Mouse (Mus musculus) adrenal gland (tissue): ENCODE results near the gene Arhgef40.
"Not testable (repeated sequence)": the region's sequence is repeated elsewhere in the genome, so short reads cannot be mapped to it uniquely, and the experiment has no call there.

Experiments used
- intact Hi-C: fragments of 180-260 bp; cut with DNase I; formaldehyde crosslinking; loops from one replicate; pipeline ENCODE4 v1.15.1; 2025

Gene Arhgef40

GRCm38 (mm10) chr14:52018248-52019050 lies 33.9 kb downstream of the Arhgef40 start:
- intact Hi-C loops: no loop called here

GRCm38 (mm10) chr14:52019051-52019589 lies 34.6 kb downstream of the Arhgef40 start:
- intact Hi-C loops: no loop called here

- intact Hi-C loops: loop anchor here (5.0 kb wide), 2 partner anchors 63 to 83 kb away; partner anchors contain the start of gene Hnrnpc
Measured at GRCm38 (mm10) chr14:52019590-52020340, 35.2 kb downstream of the Arhgef40 start.

- intact Hi-C loops: loop anchor here (5.0 kb wide), 2 partner anchors 62 to 82 kb away; partner anchors contain the start of gene Hnrnpc
Measured at GRCm38 (mm10) chr14:52020486-52021137, 36.1 kb downstream of the Arhgef40 start, which contains the start of gene Zfp219. Gene Zfp219, minus strand, starts transcription at chr14:52020733.

- intact Hi-C loops: loop anchor here (5.0 kb wide), 2 partner anchors 61 to 81 kb away; partner anchors contain the start of gene Hnrnpc
Measured at GRCm38 (mm10) chr14:52021138-52021529, 36.6 kb downstream of the Arhgef40 start.

GRCm38 (mm10) chr14:52021568-52022212 lies 37.2 kb downstream of the Arhgef40 start:
- intact Hi-C loops: loop anchor here (5.0 kb wide), 2 partner anchors 61 to 81 kb away; partner anchors contain the start of gene Hnrnpc

- intact Hi-C loops: loop anchor here (5.0 kb wide), 2 partner anchors 60 to 80 kb away; partner anchors contain the start of gene Hnrnpc
Measured at GRCm38 (mm10) chr14:52022244-52022708, 37.8 kb downstream of the Arhgef40 start.

GRCm38 (mm10) chr14:52022709-52023459 lies 38.4 kb downstream of the Arhgef40 start:
- intact Hi-C loops: loop anchor here (5.0 kb wide), 2 partner anchors 59 to 79 kb away; partner anchors contain the start of gene Hnrnpc

- intact Hi-C loops: loop anchor here (5.0 kb wide), 2 partner anchors 58 to 78 kb away; partner anchors contain the start of gene Hnrnpc
Measured at GRCm38 (mm10) chr14:52024133-52024532, 39.6 kb downstream of the Arhgef40 start.

GRCm38 (mm10) chr14:52026342-52026741 lies 41.8 kb downstream of the Arhgef40 start:
- intact Hi-C loops: no loop called here

GRCm38 (mm10) chr14:52035926-52036325 lies 51.4 kb downstream of the Arhgef40 start:
- intact Hi-C loops: no loop called here

GRCm38 (mm10) chr14:52039332-52039731 lies 54.8 kb downstream of the Arhgef40 start:
- intact Hi-C loops: no loop called here

GRCm38 (mm10) chr14:52042359-52042758 lies 57.8 kb downstream of the Arhgef40 start, which contains the start of gene Olfr221:
Gene Olfr221, minus strand, starts transcription at chr14:52042459.
- intact Hi-C loops: not testable (repeated sequence)

- intact Hi-C loops: no loop called here
Measured at GRCm38 (mm10) chr14:52043446-52043845, 58.9 kb downstream of the Arhgef40 start.

GRCm38 (mm10) chr14:52044901-52045678 lies 60.6 kb downstream of the Arhgef40 start:
- intact Hi-C loops: no loop called here

GRCm38 (mm10) chr14:52045966-52046565 lies 61.5 kb downstream of the Arhgef40 start:
- intact Hi-C loops: no loop called here

- intact Hi-C loops: not testable (repeated sequence)
Measured at GRCm38 (mm10) chr14:52052720-52053119, 68.2 kb downstream of the Arhgef40 start.
